Comparison of ENCODE assay signal across 20 mouse cellular contexts in genomic region chr16:23475651-23476050, GRCm38 (mm10). TPM values are rescaled to one million over a fixed set of nuclear protein-coding genes. Genes with fewer than 3 reads are reported as not detected.
DNase-seq lines count a peak whose midpoint lies in the region; ATAC-seq lines count a peak whose summit lies in the region.
"Had no signal": no experiment of that assay in that cellular context is flagged by ENCODE, and none has a peak within 500 bp of the region (broad histone marks: within the 10 kb centered on the region; RNA-seq: fewer than 3 reads in every experiment).

No protein-coding gene starts in this region.

- no peak overlapping the region for H3K4me2 ChIP-seq in heart, embryonic 12.5 days
- no peak overlapping the region for H3K4me2 ChIP-seq in midbrain, embryonic 11.5 days
- H3K4me2 ChIP-seq in midbrain, embryonic 15.5 days = no peak overlapping the region

- H3K27ac ChIP-seq in heart, embryonic 12.5 days (ENCODE audit: poor library complexity, severe bottlenecking) = no peak overlapping the region
- H3K27ac ChIP-seq in midbrain, embryonic 11.5 days (ENCODE audit: low read depth, low read length) = no peak overlapping the region
- no peak overlapping the region for H3K27ac ChIP-seq in midbrain, embryonic 15.5 days

- no peak overlapping the region for H3K4me3 ChIP-seq in heart, embryonic 12.5 days
- H3K4me3 ChIP-seq in midbrain, embryonic 11.5 days (ENCODE audit: low read depth, low read length) = no peak overlapping the region
- no peak overlapping the region for H3K4me3 ChIP-seq in midbrain, embryonic 15.5 days

- no peaks in the 10 kb centered on the region; the same call in 1 of the 2 replicates for H3K4me1 ChIP-seq in heart, embryonic 12.5 days (replicated peaks)
- no peaks in the 10 kb centered on the region; the same call in 1 of the 2 replicates for H3K4me1 ChIP-seq in midbrain, embryonic 11.5 days (ENCODE audit: control insufficient read depth, insufficient read depth, low read length)
- no peaks in the 10 kb centered on the region for H3K4me1 ChIP-seq in midbrain, embryonic 15.5 days

- DNase-seq in heart, adult 11 months = peak; percentile 70
- DNase-seq in midbrain, embryonic 11.5 days (ENCODE audit: low spot score, missing footprints) = peak; percentile 75
- DNase-seq: adrenal gland, adult 2 months; adrenal gland, adult 8-10 months; adrenal gland, postnatal 10 days; adrenal gland, postnatal 14 days; adrenal gland, postnatal 25 days; adrenal gland, postnatal 36 days; B cell, adult 2 months; cerebellum, adult 11 months; cerebellum, adult 11-12 months; cerebellum, adult 18-20 months had no signal

- no peak for ATAC-seq in heart, embryonic 12.5 days (ENCODE audit: insufficient number of reproducible peaks, low FRiP score)
- ATAC-seq in midbrain, embryonic 11.5 days (ENCODE audit: low FRiP score) = no peak
- ATAC-seq in midbrain, embryonic 15.5 days (replicated peaks) = no peak
- ATAC-seq: activated CD4-positive, CD25-positive, alpha-beta regulatory T cell, adult 4 months; CD4-positive, CD25-positive, alpha-beta regulatory T cell, adult 4 months; Patski had no signal

- no peak overlapping the region for H3K9ac ChIP-seq in heart, embryonic 12.5 days
- H3K9ac ChIP-seq in midbrain, embryonic 11.5 days (ENCODE audit: low read length) = no peak overlapping the region
- no peak overlapping the region for H3K9ac ChIP-seq in midbrain, embryonic 15.5 days

- no peaks in the 10 kb centered on the region for H3K36me3 ChIP-seq in heart, embryonic 12.5 days
- no peaks in the 10 kb centered on the region for H3K36me3 ChIP-seq in midbrain, embryonic 11.5 days (ENCODE audit: control insufficient read depth, insufficient read depth, low read length)
- no peaks in the 10 kb centered on the region for H3K36me3 ChIP-seq in midbrain, embryonic 15.5 days (replicated peaks)
- H3K36me3 ChIP-seq: G1E had no signal

- H3K27me3 ChIP-seq in heart, embryonic 12.5 days (replicated peaks) = no peaks in the 10 kb centered on the region
- H3K27me3 ChIP-seq in midbrain, embryonic 11.5 days (ENCODE audit: control insufficient read depth, insufficient read depth, low read length) = no peaks in the 10 kb centered on the region
- H3K27me3 ChIP-seq in midbrain, embryonic 15.5 days (replicated peaks) = no peaks in the 10 kb centered on the region
- H3K27me3 ChIP-seq: CH12.LX, Patski had no signal

- 87% methylated on average over 4 of the region's 4 CpGs for WGBS in heart, embryonic 12.5 days
- 90% methylated on average over 4 of the region's 4 CpGs for WGBS in midbrain, embryonic 11.5 days
- 92% methylated on average over 4 of the region's 4 CpGs for WGBS in midbrain, embryonic 15.5 days

- no peaks in the 10 kb centered on the region for H3K9me3 ChIP-seq in heart, embryonic 12.5 days (replicated peaks)
- no peaks in the 10 kb centered on the region for H3K9me3 ChIP-seq in midbrain, embryonic 11.5 days (ENCODE audit: control insufficient read depth, low read length)
- H3K9me3 ChIP-seq in midbrain, embryonic 15.5 days = no peaks in the 10 kb centered on the region

RNA-seq across cellular contexts. Expression of gene Rtp4, which starts 44.4 kb away (rescaled TPM):
- polyA plus RNA-seq in heart, embryonic 12.5 days (2016; fragmentation: Nextera tagmentation; extraction: Ambion mirVana) = 7.4 and 8.0 TPM in 2 replicates
- polyA plus RNA-seq in midbrain, embryonic 11.5 days (2014; fragmentation: Nextera tagmentation; extraction: Ambion mirVana) = 2.2 and 2.6 TPM in 2 replicates
- 3.8 and 5.2 TPM in 2 replicates for polyA plus RNA-seq in midbrain, embryonic 15.5 days (2015; fragmentation: Nextera tagmentation; extraction: Ambion mirVana)
- polyA plus RNA-seq: G1E had no signal

RNA-seq across cellular contexts. Expression of gene Masp1, which starts 45.0 kb away (rescaled TPM):
- 12.4 and 14.5 TPM in 2 replicates for polyA plus RNA-seq in heart, embryonic 12.5 days (2016; fragmentation: Nextera tagmentation; extraction: Ambion mirVana)
- 19.0 and 20.1 TPM in 2 replicates for polyA plus RNA-seq in midbrain, embryonic 11.5 days (2014; fragmentation: Nextera tagmentation; extraction: Ambion mirVana)
- polyA plus RNA-seq in midbrain, embryonic 15.5 days (2015; fragmentation: Nextera tagmentation; extraction: Ambion mirVana) = 30.9 and 31.1 TPM in 2 replicates
- polyA plus RNA-seq: activated CD4-positive, CD25-positive, alpha-beta regulatory T cell, adult 4 months; CD4-positive, CD25-positive, alpha-beta regulatory T cell, adult 4 months; G1E had no signal

RNA-seq across cellular contexts. Expression of gene Rtp1, which starts 46.7 kb away (rescaled TPM):
- not detected in 2 replicates for polyA plus RNA-seq in heart, embryonic 12.5 days (2016; fragmentation: Nextera tagmentation; extraction: Ambion mirVana)
- polyA plus RNA-seq in midbrain, embryonic 11.5 days (2014; fragmentation: Nextera tagmentation; extraction: Ambion mirVana) = not detected in 2 replicates
- 0.14 TPM in 1 of 2 replicates, not detected in the other for polyA plus RNA-seq in midbrain, embryonic 15.5 days (2015; fragmentation: Nextera tagmentation; extraction: Ambion mirVana)
- polyA plus RNA-seq: activated CD4-positive, CD25-positive, alpha-beta regulatory T cell, adult 4 months; adrenal gland, adult 2 months; C2C12; CD4-positive, CD25-positive, alpha-beta regulatory T cell, adult 4 months; G1E; Patski had no signal
